Mouse (Mus musculus) frontal cortex, postnatal 36 days (tissue): Measurements from ENCODE around the gene Gpr12.
A peak's percentile ranks its signal among the peaks of the same experiment; 100 is the strongest.
"Not testable (repeated sequence)": the region's sequence is repeated elsewhere in the genome, so short reads cannot be mapped to it uniquely, and the experiment has no call there.

ENCODE experiments used
- DNase-seq, 2 experiments: peaks; one replicate each; pipeline ENCODE4 v3.0.0; 2022; ENCODE audit warnings: low spot score in 2 of 2

Gpr12 gene

GRCm38 (mm10) chr5:146586357-146587070, 1.5 kb upstream of the Gpr12 start:
- no peak for DNase-seq

GRCm38 (mm10) chr5:146585307-146585651, 240 bp upstream of the Gpr12 start:
- no peak for DNase-seq

GRCm38 (mm10) chr5:146584156-146584477, 922 bp downstream of the Gpr12 start:
- peak in 1 of 2 experiments; percentile 42 for DNase-seq

GRCm38 (mm10) chr5:146576668-146577067, 8.4 kb downstream of the Gpr12 start:
- no peak for DNase-seq

- DNase-seq: not testable (repeated sequence)
These were observed 12.3 kb downstream of the Gpr12 start for GRCm38 (mm10) chr5:146572735-146573042.

- DNase-seq: peak; percentile 55 to 73
These were observed 13.0 kb downstream of the Gpr12 start for GRCm38 (mm10) chr5:146571830-146572734.

- not testable (repeated sequence) for DNase-seq
These were observed 14.9 kb downstream of the Gpr12 start for GRCm38 (mm10) chr5:146570179-146570578.

GRCm38 (mm10) chr5:146567054-146567453, 18.0 kb downstream of the Gpr12 start:
- no peak for DNase-seq

- no peak for DNase-seq
These were observed 20.8 kb downstream of the Gpr12 start for GRCm38 (mm10) chr5:146564259-146564658.

GRCm38 (mm10) chr5:146555836-146556235, 29.2 kb downstream of the Gpr12 start, which contains the start of gene Gm3415:
TSS of gene Gm3415 (plus strand) at chr5:146556136.
- DNase-seq: not testable (repeated sequence)

- DNase-seq: not testable (repeated sequence)
These were observed 47.7 kb downstream of the Gpr12 start, which contains the start of gene Gm3409 for GRCm38 (mm10) chr5:146537347-146537746. TSS of gene Gm3409 (plus strand) at chr5:146537647.
